Mouse (Mus musculus): ENCODE measurements at regions not wholly inside any gene's neighbourhood (a gene's known extent, or its start where the extent isn't known, plus 50 kb on each side); places are given as distances from the start of the nearest gene placed in this dataset.

DNA sequence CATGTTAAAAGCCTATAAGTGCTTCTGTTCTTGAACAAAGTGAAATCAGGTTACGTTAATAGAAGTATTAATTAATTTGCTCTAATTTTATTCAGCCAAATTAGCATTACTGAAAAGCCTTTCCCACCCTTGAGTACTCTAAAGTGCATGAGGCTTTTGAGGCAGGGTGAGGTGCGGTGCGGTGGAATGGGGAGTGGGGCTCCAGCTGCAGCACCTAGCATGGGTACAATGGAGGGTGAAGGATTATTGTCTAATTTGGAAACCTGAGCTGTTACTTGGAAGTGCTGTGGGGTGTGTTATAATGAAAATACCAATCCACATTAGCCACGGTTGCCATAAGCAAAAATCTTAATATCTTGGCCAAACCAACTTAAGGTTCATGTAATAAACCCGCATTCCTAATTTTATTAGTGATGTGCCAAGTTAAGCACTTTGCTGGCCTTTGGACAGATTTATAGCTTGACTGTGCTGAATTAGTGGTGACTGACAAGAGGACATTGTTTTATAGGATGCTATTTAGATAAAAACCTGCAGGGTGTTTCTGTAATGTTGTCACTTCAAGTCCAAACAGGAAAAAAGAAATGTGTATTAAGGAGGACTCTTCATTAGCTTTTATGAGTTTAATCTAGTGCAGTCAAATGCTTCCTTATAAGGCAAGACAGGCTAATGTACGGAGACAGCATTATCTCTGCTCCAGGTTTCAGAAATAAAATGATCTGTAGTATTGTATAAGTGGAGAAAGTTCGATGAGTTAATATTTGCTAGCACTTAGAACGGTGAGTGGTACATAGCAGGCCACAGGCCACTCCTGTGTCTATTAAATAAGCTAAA is 382.2 kb downstream of the Lmo4 start:
- no peak for TF ChIP-seq CTCF (IDR thresholded peaks at IDR 0.05)
- no peak for TF ChIP-seq EP300 (IDR thresholded peaks at IDR 0.05)
- DNase-seq (ENCODE audit: low spot score), result no peak
- H3K9me3 ChIP-seq (ENCODE audit: low read length), result no peaks in the 10 kb centered on the region
- WGBS, result 58% methylated on average over 8 of the region's 8 CpGs
- H3K9ac ChIP-seq (replicated peaks; ENCODE audit: low read depth), result no peak overlapping the region
- no peaks in the 10 kb centered on the region for H3K4me1 ChIP-seq (ENCODE audit: insufficient read depth, low read depth, low read length)
- H3K4me3 ChIP-seq (ENCODE audit: low read depth, low read length), result no peak overlapping the region
- no peak overlapping the region for H3K27ac ChIP-seq (ENCODE audit: low read length)
- H3K36me3 ChIP-seq (ENCODE audit: insufficient read depth, low read length), result no peaks in the 10 kb centered on the region
- no peak for ATAC-seq
- no peak overlapping the region for H3K4me2 ChIP-seq (replicated peaks; ENCODE audit: low read depth, low read length)
- no peaks in the 10 kb centered on the region for H3K27me3 ChIP-seq (replicated peaks; ENCODE audit: insufficient read depth, low read length)

DNA sequence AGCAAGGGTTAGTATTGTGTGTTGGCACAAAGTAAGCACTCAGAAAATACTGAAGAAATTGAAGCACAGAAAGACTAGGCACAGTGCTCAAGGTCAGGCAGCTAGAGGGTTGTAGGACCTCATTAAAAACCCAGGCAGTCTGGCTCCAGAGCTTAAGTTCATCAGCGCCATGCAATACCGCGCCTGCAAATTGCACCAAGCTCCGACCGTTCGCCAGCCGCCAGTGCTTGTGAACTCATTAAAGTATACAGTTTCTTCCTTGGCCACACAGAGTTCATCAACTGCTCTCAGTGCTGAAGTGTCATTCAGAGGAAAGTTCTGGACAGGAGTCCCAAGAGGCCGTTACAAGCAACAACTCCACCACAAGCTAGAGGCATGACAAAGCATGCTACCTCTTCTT is 397.5 kb downstream of the Lmo4 start:
- no peaks in the 10 kb centered on the region for H3K9me3 ChIP-seq (ENCODE audit: low read length)
- DNase-seq (ENCODE audit: low spot score) (peak; percentile 37), ATAC-seq (peak; percentile 56)
- no peaks in the 10 kb centered on the region for H3K36me3 ChIP-seq (ENCODE audit: insufficient read depth, low read length)
- no peaks in the 10 kb centered on the region for H3K4me1 ChIP-seq (ENCODE audit: insufficient read depth, low read depth, low read length)
- H3K4me2 ChIP-seq (replicated peaks; ENCODE audit: low read depth, low read length), result no peak overlapping the region
- TF ChIP-seq CTCF (IDR thresholded peaks at IDR 0.05) (no peak), EP300 (IDR thresholded peaks at IDR 0.05) (no peak)
- no peak overlapping the region for H3K9ac ChIP-seq (replicated peaks; ENCODE audit: low read depth)
- no peak overlapping the region for H3K4me3 ChIP-seq (ENCODE audit: low read depth, low read length)
- WGBS, result 61% methylated on average over 8 of the region's 8 CpGs
- no peaks in the 10 kb centered on the region for H3K27me3 ChIP-seq (replicated peaks; ENCODE audit: insufficient read depth, low read length)
- 0 out of 2 replicates have a peak overlapping the region, but pooled peaks have one; percentile 20 for H3K27ac ChIP-seq (ENCODE audit: low read length)

DNA sequence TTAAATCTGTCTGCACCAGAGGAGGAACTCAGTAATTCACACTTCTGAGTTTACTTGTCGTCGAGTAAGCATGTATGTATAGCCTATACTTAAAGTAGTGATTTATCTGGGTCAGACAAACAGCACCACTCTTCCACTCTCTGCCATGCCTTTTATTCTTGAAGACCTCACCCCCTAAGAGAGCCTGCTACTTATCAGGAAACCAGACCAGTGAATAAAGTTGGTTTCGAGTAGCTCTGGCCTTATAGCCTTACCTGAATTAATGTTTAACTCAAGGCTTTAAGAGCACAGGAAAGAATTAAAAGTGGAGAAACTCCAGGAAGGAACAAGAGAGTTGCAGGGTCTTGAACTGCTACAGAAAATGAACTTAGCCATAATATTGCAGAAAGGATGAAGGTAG is 398.1 kb downstream of the Lmo4 start:
- no peaks in the 10 kb centered on the region for H3K9me3 ChIP-seq (ENCODE audit: low read length)
- TF ChIP-seq EP300 (IDR thresholded peaks at IDR 0.05), result no peak
- TF ChIP-seq CTCF (IDR thresholded peaks at IDR 0.05), result no peak
- WGBS, result 44% methylated on average over 3 of the region's 3 CpGs
- no peak overlapping the region for H3K4me3 ChIP-seq (ENCODE audit: low read depth, low read length)
- no peaks in the 10 kb centered on the region for H3K4me1 ChIP-seq (ENCODE audit: insufficient read depth, low read depth, low read length)
- H3K4me2 ChIP-seq (replicated peaks; ENCODE audit: low read depth, low read length), result no peak overlapping the region
- H3K27me3 ChIP-seq (replicated peaks; ENCODE audit: insufficient read depth, low read length), result no peaks in the 10 kb centered on the region
- H3K27ac ChIP-seq (ENCODE audit: low read length), result no peak overlapping the region
- H3K9ac ChIP-seq (replicated peaks; ENCODE audit: low read depth), result no peak overlapping the region
- DNase-seq (ENCODE audit: low spot score) (peak; percentile 37), ATAC-seq (no peak)
- no peaks in the 10 kb centered on the region for H3K36me3 ChIP-seq (ENCODE audit: insufficient read depth, low read length)

DNA sequence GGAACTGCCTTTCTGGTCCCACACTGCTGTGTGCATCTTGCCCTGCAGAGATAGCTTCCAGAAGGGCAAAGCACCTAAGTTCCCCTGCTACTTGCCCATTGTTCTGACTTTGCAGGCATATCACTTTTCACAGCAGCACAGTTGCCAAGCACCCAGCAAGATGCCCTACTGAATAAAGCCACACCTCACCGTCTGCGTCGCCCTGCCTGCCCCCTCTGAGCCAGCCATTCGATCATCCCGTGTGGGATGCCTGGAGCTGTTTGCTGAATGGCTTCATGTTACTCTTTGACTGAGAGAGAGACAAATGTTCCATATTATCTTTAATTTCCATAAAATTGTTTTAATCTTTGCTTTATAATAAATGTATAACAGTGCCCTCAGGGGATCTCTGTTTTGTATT is 407.2 kb downstream of the Lmo4 start:
- 45% methylated on average over 5 of the region's 5 CpGs for WGBS
- H3K27me3 ChIP-seq (replicated peaks; ENCODE audit: insufficient read depth, low read length), result no peaks in the 10 kb centered on the region
- no peak overlapping the region for H3K9ac ChIP-seq (replicated peaks; ENCODE audit: low read depth)
- no peaks in the 10 kb centered on the region for H3K36me3 ChIP-seq (ENCODE audit: insufficient read depth, low read length)
- H3K4me2 ChIP-seq (replicated peaks; ENCODE audit: low read depth, low read length), result no peak overlapping the region
- H3K9me3 ChIP-seq (ENCODE audit: low read length), result no peaks in the 10 kb centered on the region
- TF ChIP-seq EP300 (IDR thresholded peaks at IDR 0.05) (no peak), CTCF (IDR thresholded peaks at IDR 0.05) (no peak)
- DNase-seq (ENCODE audit: low spot score), result no peak
- no peaks in the 10 kb centered on the region for H3K4me1 ChIP-seq (ENCODE audit: insufficient read depth, low read depth, low read length)
- no peak for ATAC-seq
- no peak overlapping the region for H3K27ac ChIP-seq (ENCODE audit: low read length)
- no peak overlapping the region for H3K4me3 ChIP-seq (ENCODE audit: low read depth, low read length)

DNA sequence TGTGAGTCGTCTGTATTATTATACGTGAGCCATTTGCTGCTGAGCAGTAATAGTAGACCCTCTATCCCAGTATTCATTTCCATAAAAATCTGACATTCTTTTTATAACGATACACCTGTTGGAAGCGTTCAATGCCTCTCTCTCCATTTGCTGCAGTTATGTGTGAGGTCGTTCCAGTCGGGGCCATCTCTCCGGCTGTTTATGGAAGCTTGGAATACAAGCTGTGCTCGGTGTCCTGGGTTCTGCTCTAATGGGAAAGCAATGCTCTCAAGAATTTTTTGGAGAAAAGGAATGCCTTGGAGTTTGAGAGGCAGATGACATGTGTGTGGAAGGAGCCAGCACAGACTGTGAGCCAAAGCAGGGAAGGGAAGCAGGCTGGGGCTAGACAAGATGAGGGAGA is 414.1 kb downstream of the Lmo4 start:
- Histone ChIP-seq H3K36me3 (ENCODE audit: insufficient read depth, low read length) (no peaks in the 10 kb centered on the region), H3K9me3 (ENCODE audit: low read length) (no peaks in the 10 kb centered on the region), H3K27ac (ENCODE audit: low read length) (no peak overlapping the region), H3K9ac (replicated peaks; ENCODE audit: low read depth) (no peak overlapping the region), H3K4me2 (replicated peaks; ENCODE audit: low read depth, low read length) (no peak overlapping the region), H3K4me1 (ENCODE audit: insufficient read depth, low read depth, low read length) (no peaks in the 10 kb centered on the region; the same call in 1 of the 2 replicates), H3K4me3 (ENCODE audit: low read depth, low read length) (no peak overlapping the region), H3K27me3 (replicated peaks; ENCODE audit: insufficient read depth, low read length) (no peaks in the 10 kb centered on the region)
- no peak for ATAC-seq
- TF ChIP-seq CTCF (IDR thresholded peaks at IDR 0.05), result no peak
- 75% methylated on average over 8 of the region's 8 CpGs for WGBS
- no peak for DNase-seq (ENCODE audit: low spot score)

DNA sequence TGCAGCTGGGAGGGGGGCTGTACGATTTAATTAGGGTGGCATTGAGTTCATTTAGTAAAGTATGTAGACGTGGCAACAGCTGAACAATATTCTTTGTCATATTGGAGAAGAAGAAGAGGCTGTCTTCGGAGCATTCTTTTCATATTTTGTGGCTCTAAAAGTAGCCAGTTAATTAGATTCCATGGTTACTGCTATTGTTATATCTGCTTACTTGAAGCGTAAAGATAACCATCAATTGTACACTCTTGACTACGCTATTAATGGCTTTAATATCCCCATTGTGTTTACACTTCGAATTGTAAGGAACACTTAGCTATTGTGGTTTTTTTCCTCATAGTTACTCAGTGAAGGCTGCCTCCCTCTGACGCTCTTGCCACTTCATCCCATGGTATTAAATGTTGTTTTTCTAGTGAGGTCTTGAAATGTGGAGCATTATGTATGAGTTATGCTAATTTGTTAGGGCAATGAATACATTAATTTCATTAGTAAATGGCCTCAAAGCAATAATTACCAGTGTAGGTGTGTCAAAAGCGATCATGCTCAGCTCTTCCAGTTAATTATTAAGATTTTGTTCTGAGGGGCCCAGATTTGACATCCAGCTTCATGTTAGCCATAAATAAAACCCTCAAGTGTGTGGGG is 415.0 kb downstream of the Lmo4 start:
- Histone ChIP-seq H3K4me3 (ENCODE audit: low read depth, low read length) (no peak overlapping the region), H3K36me3 (ENCODE audit: insufficient read depth, low read length) (no peaks in the 10 kb centered on the region), H3K4me2 (replicated peaks; ENCODE audit: low read depth, low read length) (no peak overlapping the region), H3K27ac (ENCODE audit: low read length) (no peak overlapping the region), H3K9ac (replicated peaks; ENCODE audit: low read depth) (no peak overlapping the region), H3K9me3 (ENCODE audit: low read length) (no peaks in the 10 kb centered on the region), H3K4me1 (ENCODE audit: insufficient read depth, low read depth, low read length) (no peaks in the 10 kb centered on the region; the same call in 1 of the 2 replicates), H3K27me3 (replicated peaks; ENCODE audit: insufficient read depth, low read length) (no peaks in the 10 kb centered on the region)
- 40% methylated on average over 8 of the region's 8 CpGs for WGBS
- TF ChIP-seq CTCF (IDR thresholded peaks at IDR 0.05), result no peak
- no peak for TF ChIP-seq EP300 (IDR thresholded peaks at IDR 0.05)
- ATAC-seq, result no peak
- peak; percentile 10 for DNase-seq (ENCODE audit: low spot score)

All from lung, postnatal 0 days (tissue).